Mouse (Mus musculus) kidney, postnatal 25 days (tissue): ENCODE data around the gene Atxn1l.

ENCODE experiments used
- DNase-seq, 2 experiments: peaks; one replicate each; pipeline ENCODE4 v3.0.0; 2021; ENCODE audit warnings: mixed read lengths in 2 of 2

Gene Atxn1l

GRCm38 (mm10) chr8:109725106-109725505, 12.4 kb downstream of the Atxn1l start:
- DNase-seq = peak in 1 of 2 experiments; percentile 14

- DNase-seq = no peak
Measured at GRCm38 (mm10) chr8:109714961-109715360, 22.6 kb downstream of the Atxn1l start.

GRCm38 (mm10) chr8:109712521-109712920, 25.0 kb downstream of the Atxn1l start:
- no peak for DNase-seq

- no peak for DNase-seq
Measured at GRCm38 (mm10) chr8:109707921-109708320, 29.6 kb downstream of the Atxn1l start.

- peak; percentile 89 to 93 for DNase-seq
Measured at GRCm38 (mm10) chr8:109706874-109707237, 30.7 kb downstream of the Atxn1l start.

- DNase-seq = no peak
Measured at GRCm38 (mm10) chr8:109706076-109706873, 31.3 kb downstream of the Atxn1l start.

- peak; percentile 96 to 97 for DNase-seq
Measured at GRCm38 (mm10) chr8:109705320-109706075, 32.0 kb downstream of the Atxn1l start, which contains the start of gene Zfp821. Gene Zfp821 (plus strand): TSS chr8:109705546.

- DNase-seq = no peak
Measured at GRCm38 (mm10) chr8:109704565-109705319, 32.8 kb downstream of the Atxn1l start.

GRCm38 (mm10) chr8:109698477-109698876, 39.1 kb downstream of the Atxn1l start:
- no peak for DNase-seq

GRCm38 (mm10) chr8:109697754-109698153, 39.8 kb downstream of the Atxn1l start:
- no peak for DNase-seq

- DNase-seq = no peak
Measured at GRCm38 (mm10) chr8:109694154-109694553, 43.4 kb downstream of the Atxn1l start.

GRCm38 (mm10) chr8:109693146-109693900, 44.2 kb downstream of the Atxn1l start, which contains the start of gene Ist1:
Gene Ist1 (minus strand): TSS chr8:109693260.
- DNase-seq = peak; percentile 99

- peak; percentile 46 to 79 for DNase-seq
Measured at GRCm38 (mm10) chr8:109692443-109693145, 44.9 kb downstream of the Atxn1l start.

- no peak for DNase-seq
Measured at GRCm38 (mm10) chr8:109691769-109692168, 45.8 kb downstream of the Atxn1l start.

GRCm38 (mm10) chr8:109687248-109687647, 50.3 kb downstream of the Atxn1l start:
- no peak for DNase-seq

GRCm38 (mm10) chr8:109682120-109682519, 55.4 kb downstream of the Atxn1l start:
- DNase-seq = no peak

GRCm38 (mm10) chr8:109681535-109681934, 56.0 kb downstream of the Atxn1l start:
- no peak for DNase-seq
